Mouse (Mus musculus): Measurements from ENCODE around the gene Enah. TPM values are rescaled to one million over a fixed set of nuclear protein-coding genes. Genes with fewer than 3 reads are reported as not detected.

Gene Enah
- polyA plus RNA-seq, 1 experiment from 2014 or later, result 22.2 TPM

DNA sequence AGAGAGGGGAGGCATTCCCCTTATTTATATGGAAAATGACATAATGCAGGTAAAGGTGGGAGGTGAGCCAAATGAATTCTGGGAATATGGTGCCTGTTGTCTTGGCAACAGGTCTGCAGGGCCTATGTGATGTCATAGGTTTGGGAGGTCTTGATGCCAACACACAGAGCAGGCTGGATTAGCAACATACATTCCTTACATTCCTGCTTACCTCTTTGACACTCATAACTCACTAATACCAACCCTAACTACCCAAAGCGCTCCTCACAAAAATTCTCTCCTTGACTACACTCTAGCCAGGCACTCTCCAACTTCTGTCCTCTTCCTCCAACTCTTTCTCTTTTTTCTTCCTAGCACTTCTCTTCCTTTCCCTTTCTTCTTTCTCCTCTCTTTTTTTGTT, 171.6 kb downstream of the Enah start:
- Histone ChIP-seq H3K4me3 (ENCODE audit: low read depth, low read length) (no peak overlapping the region), H3K27me3 (ENCODE audit: insufficient read depth, low read length) (no peaks in the 10 kb centered on the region), H3K4me2 (no peak overlapping the region), H3K36me3 (ENCODE audit: insufficient read depth) (no peaks in the 10 kb centered on the region), H3K27ac (ENCODE audit: low read depth) (no peak overlapping the region), H3K9ac (no peak overlapping the region), H3K9me3 (ENCODE audit: low read depth, low read length) (no peaks in the 10 kb centered on the region), H3K4me1 (ENCODE audit: insufficient read depth) (peaks cover 4% of the 10 kb centered on the region; the same call in 1 of the 2 replicates)
- DNase-seq (peak; percentile 47), ATAC-seq (ENCODE audit: insufficient read depth) (peak; percentile 30; the same call in 1 of the 2 replicates)
- TF ChIP-seq CTCF (IDR thresholded peaks at IDR 0.05; ENCODE audit: low read depth), result no peak
- 72% methylated on average over 1 of the region's 1 CpGs for WGBS

DNA sequence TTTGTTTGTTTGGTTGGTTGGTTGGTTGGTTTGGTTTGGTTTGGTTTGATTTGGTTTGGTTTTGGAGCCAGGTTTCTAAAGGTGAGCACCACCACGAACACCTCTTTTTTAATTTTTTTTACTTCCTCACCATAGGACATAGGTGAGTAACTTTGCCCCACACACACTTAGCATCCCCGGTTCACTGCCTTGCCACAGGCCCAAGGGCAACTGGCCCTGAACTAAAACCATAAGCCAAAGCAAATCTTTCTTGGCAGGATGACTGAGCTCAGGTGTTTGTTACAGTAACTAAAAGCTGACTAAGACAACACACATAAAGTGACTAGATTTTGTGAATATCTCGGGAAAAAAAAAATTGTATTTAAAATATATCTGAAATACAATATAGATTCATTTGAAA, 172.4 kb downstream of the Enah start:
- 83% methylated on average over 3 of the region's 3 CpGs for WGBS
- Histone ChIP-seq H3K27me3 (ENCODE audit: insufficient read depth, low read length) (no peaks in the 10 kb centered on the region), H3K27ac (ENCODE audit: low read depth) (no peak overlapping the region), H3K4me3 (ENCODE audit: low read depth, low read length) (no peak overlapping the region), H3K4me1 (ENCODE audit: insufficient read depth) (peaks cover 5% of the 10 kb centered on the region; the same call in 1 of the 2 replicates), H3K36me3 (ENCODE audit: insufficient read depth) (no peaks in the 10 kb centered on the region), H3K4me2 (no peak overlapping the region), H3K9me3 (ENCODE audit: low read depth, low read length) (no peaks in the 10 kb centered on the region), H3K9ac (no peak overlapping the region)
- ATAC-seq (ENCODE audit: insufficient read depth), result no peak
- no peak for TF ChIP-seq CTCF (IDR thresholded peaks at IDR 0.05; ENCODE audit: low read depth)
- no peak for DNase-seq

Other genes starting within 250 kb of the Enah start
- gene Lbr, start 176.9 kb downstream of the Enah start, polyA plus RNA-seq (2014; fragmentation: Nextera tagmentation; extraction: Ambion mirVana), result 137 and 141 TPM in 2 replicates
- 141 and 153 TPM in 2 replicates for gene Srp9, start 104.7 kb upstream of the Enah start, polyA plus RNA-seq (2014; fragmentation: Nextera tagmentation; extraction: Ambion mirVana)
- not detected in 2 replicates for gene Vmn1r1, start 144.5 kb upstream of the Enah start, polyA plus RNA-seq (2014; fragmentation: Nextera tagmentation; extraction: Ambion mirVana)